Mouse (Mus musculus) ES-CJ7 (cell line): ENCODE measurements around the gene Osbpl6.

ENCODE experiments used
- DNase-seq: peaks from one replicate; pipeline ENCODE4 v3.0.0; 2011; ENCODE audit warnings: low read depth, low spot score

The Osbpl6 gene

DNA sequence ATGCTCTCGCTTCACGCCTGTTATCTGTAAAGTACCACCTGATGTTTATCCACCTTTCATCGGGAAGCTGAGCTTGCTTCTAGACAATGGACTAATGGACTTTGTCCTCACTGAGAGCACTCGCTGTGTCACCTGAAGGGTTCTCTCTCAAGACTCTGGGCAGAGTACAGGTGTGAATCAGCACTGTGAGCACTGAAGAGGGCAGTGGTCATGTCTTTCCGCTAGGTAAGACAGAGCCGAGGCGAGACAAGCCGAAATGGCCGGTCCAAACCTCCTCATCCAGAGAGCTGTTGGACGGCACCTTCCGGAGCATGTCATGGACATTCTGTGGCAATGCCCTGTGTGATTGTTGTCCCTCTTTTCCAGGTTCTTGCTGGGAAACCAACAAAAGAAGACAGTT is 92.6 kb downstream of the Osbpl6 start:
- no peak for DNase-seq

DNA sequence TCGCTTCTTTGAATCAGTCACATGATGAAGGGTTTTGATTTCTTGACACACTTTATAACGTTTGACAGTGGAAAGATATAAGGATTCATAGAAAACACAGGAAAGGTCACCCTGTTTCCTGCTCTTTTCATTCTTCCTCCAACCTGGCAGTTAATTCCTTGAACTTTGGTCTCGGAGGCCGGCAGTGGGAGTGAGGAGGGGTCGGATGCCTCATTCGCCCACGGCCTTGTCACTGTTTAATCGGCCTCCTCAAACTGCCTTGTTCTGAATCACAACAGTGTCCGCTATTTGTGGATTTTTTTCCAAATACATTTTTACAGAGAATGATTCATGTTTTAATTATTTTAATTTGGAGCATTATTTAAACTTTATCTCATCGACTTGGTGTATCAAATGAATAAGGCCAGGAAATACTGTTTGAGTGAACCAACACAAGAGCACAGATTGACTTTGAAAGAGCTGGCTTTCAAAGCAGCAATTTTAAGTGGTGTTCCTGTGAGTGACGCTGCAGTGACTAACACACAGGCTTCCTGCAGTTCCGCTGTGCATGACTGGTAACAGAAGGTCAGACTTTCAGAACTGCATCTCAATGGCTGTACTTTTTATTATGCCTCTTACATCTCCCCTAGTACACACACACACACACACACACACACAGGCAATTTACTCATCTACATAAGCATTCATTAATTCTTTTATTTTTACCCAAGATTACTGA is 98.0 kb downstream of the Osbpl6 start:
- DNase-seq = no peak

DNA sequence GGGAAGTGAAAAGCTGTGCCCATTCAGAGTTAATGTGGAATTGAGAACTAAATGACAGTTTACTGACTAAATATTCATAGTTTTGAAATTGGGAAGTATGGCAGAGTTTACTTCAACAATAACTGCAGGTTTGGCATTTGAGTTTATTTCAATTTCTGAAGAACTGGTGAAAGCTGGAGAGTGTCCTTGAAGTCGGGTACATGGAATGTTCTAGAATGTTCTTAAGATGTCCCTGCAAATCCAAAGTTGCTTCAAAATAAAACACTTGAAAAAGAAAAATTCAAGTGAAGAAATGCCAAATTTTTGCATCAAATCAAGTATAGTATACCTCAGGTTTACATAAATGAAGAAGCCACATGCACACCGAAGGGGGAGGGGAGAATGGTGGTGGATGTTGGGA is 98.7 kb downstream of the Osbpl6 start:
- no peak for DNase-seq

DNA sequence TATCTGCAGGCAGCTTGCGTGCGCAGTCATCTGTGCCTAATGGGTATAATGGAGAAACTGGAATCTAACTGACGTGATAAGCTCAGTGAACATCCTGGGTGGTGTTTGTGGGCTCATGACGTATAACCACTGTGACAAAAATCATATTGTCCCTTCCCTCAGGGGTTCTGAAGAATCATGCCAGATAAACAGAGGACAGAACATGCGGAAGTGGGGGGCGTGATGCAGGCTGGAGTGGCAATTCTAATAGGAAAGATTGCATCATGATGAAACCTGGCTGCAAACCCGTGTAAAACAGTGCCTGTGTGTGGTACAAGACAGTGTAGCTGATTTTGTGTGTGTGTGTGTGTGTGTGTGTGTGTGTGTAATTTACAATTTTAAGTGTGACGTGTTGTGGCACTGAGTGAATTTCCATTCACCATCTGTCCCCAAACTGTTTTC is 105.0 kb downstream of the Osbpl6 start:
- DNase-seq = no peak

DNA sequence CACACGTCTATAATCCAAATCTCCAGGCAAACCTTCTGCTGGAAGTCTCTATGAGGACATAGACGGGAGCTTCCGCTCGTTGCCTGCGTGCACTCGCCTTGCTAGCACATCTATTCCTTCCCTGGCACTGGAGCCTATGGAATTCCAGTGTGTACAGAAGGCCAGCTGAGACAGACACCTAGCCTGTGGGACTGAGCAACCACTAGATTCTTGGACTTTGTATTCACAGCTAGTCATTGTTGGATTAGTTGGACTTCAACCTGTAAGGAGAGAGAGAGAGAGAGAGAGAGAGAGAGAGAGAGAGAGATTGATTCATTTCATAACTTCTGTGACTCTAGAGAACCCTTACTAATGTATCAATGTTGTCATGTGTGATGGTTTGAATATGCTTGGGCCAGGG is 105.8 kb downstream of the Osbpl6 start:
- no peak for DNase-seq

DNA sequence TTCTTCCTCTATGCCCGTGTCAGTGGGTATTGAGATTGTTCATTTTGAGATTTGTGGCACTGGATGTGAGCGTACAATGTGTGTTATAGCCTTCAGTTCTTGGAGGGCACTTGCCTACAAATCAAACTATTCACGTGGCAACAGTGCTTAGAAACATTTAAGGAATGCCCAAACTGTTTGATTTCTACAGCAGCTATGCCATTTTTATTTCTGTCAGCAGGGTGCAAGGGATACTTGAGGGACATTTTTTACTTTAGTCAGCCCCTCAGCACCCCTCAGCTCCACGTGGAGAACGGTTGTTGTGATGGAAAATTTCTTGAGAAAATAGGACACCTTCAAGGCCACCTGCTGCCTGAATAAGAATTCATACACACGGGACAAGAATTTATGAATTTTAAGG is 106.6 kb downstream of the Osbpl6 start:
- no peak for DNase-seq

DNA sequence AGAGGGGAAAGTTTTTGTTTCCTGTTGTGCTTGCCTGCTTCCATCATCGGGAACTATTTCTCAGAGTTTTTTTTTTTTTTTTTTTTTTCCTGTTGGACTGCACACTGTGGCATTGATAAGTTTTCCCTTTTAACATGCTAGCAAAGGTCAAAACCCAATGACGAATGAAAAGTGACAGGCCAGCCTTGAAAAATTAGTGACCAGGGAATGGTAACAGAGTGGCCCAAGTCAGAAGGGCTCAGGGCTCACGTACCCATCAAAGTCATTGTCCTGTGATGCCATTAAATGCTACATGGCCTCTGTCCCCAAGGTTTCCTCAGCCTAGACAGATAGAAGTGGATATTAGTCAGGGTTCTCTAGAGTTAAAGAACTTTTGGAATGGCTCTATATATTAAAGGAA is 107.0 kb downstream of the Osbpl6 start:
- no peak for DNase-seq

DNA sequence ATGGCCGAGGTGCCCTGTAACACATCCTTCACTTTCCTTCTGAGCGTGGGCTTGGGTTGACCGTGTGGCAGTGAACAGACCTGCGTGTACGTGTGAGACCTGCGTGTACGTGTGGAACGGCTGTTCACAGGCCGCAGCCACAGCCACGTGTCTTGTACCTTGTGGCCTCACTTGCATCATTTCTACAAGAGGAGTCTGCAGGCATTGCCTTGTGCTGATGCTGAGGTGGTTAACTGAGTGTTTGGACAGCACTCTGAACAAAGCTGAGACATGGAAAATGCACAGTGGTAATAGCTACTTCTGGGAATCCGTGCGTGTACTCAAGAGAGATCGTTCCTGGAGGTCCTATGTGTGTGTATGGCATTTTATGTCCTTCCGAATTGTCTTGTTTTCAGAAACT is 111.2 kb downstream of the Osbpl6 start:
- no peak for DNase-seq

DNA sequence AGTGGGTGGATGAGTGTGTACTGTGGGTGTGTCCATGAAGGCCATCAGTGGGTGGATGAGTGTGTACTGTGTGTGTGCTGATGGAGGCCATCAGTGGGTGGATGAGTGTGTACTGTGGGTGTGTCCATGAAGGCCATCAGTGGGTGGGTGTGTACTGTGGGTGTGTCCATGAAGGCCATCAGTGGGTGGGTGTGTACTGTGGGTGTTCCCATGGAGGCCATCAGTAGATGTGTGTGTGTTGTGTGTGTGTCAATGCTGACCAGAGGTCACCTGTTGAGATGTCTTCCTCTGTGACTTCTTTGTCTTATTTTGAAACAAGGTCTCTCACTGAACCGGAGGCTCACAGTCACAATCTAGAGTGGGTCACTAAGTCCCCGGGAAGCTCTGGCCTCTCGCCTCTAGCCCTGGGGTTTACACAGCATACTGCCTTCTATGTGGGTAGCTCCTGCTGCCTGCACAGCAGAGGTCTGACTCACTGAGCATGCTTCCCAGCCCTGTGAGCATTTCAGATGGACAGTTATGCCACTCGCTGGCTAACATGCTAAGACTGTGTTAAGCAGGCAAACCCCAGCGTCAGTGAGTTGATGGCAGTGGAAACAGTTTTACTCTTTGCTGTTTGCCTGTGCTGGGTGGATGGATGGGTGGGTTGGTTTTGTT is 112.2 kb downstream of the Osbpl6 start:
- DNase-seq = no peak

DNA sequence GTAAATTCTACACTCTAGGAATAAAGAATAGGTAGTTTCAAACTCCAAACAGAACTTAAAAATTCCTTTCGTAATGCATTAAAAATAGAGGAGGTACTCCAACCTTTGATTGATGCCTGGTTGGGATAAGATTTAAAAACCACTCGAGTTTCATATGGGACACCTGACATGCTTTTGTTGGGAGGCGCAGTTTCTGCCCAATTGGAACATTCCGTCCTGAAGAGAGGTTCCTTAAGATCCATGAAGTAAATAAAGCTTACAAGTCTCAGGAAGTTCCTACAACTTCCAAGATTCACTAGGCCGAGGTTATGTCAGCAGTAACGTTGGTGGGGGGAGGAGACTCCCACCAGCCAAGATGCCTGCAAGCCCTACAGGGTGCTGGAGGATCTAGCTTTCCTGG is 115.3 kb downstream of the Osbpl6 start:
- no peak for DNase-seq

DNA sequence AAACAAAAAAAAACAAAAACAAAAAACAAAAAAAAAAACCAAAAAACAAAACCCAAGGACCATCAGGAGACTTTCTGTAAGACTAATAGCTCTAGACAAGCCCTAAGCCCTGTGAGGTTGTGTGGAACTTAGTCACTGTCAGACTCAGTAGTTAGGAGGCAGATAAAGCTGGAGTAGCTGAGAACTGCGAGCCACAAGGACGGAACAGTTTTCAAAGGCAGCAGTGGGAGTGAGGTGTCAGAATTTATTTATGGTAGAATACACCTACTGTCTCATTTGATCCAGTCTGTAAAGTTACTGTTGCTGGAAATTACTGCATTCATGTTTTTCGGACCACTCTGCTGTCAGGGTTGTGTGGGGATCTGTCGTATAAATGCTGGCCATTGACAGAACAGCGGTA is 118.1 kb downstream of the Osbpl6 start:
- no peak for DNase-seq

DNA sequence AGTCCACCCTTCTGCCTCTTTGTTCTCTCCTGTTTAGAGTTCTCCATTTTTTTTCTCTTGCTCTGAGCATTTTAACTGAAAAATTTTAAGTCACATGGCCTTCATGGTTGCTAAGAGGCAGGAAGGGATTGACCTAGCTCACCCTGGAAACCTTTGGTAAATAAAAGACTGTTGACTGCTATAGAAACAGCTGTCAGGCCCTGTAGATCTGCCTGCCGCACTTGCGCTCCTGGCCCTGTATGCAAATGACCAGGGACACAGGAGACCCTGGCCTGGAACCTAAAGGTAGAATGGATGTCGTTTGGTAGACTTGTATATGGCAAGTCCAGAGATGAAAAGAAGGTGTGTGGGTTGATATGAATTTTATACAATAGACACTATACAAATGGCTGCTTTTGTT is 119.3 kb downstream of the Osbpl6 start:
- DNase-seq = no peak

DNA sequence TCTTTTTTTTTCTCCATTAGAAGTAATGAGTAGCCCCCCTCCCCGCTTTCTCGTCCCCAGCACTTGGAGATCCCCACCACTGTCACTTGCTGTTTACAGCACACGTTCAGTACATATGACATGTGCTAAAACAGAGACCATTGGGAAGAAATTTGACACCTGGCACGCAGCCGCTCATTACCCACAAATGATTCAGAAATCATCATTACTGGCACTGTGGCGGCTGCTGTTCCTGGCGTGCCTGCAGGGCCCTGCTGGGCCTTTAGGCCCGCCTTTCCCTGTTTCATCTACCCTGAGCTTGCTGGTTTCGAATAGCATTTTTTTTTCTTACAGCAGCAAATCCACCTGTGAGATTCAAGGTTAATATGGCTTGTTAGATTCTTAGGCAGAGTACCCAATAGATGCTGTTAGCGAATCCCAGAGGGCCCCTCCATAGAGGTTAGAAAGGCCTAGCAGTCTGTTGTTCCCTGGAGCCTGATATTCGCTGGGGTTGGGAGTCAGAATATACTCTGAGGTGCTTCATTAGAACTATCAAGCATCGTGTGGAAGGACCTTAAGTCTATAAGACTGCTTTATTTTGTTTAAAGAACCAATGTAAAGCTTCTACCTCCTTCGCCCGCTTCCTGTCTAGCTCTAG is 126.3 kb downstream of the Osbpl6 start:
- no peak for DNase-seq

DNA sequence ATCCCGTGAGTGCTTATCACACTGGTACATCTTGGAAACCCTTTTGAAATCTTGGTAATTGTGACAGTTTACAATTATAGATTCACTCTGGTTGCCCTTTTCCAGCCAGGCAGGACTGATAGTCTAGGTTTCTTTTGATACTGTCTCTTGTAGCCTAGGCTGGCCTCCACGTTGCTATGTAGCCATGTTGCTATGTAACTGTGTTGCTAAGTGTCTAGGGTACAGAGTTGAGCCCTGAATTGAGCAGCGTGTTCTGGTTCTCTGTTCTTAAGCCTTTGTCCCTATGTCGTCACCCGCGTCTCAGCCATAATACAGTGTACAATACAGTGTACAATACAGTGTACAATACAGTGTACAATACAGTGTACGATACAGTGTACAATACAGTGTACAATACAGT is 128.6 kb downstream of the Osbpl6 start:
- no peak for DNase-seq

DNA sequence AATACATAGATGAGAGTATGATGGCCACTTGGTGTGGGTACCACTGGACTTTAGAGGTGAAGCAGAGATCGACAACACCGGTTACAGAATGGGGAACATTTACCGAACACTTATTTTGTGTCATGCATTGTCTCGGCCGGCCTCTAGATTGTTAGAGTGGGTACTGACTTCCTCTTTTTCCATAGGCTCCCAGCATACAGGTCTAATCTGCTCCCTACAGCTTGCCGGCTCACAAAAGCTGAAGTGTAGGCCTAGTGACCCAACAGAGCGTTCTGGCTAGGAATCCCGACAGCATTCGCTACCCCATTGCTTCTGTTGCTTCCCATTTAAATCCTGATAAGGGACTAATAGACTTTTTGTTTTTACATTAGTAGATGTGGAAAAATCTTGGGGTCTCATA is 135.6 kb downstream of the Osbpl6 start:
- DNase-seq = no peak

DNA sequence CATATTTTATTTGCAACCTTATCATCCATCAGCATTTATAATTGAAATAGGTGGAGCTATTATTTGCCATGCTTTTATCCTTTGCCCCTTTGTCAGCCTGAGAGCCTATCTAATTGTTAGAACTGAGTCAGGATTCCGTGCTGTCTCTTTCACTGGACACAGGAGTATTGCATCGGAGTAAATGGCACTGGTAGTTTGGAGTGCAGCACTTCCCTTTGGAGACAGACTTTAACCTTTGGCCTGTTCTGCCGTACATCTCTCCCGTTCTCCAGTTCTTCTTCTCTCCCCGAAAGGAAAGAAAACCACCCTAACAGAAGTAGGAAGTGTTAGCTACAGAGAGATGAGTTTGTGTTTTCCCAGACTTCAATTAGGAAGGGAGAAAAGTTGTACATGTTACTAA is 136.6 kb downstream of the Osbpl6 start:
- no peak for DNase-seq

DNA sequence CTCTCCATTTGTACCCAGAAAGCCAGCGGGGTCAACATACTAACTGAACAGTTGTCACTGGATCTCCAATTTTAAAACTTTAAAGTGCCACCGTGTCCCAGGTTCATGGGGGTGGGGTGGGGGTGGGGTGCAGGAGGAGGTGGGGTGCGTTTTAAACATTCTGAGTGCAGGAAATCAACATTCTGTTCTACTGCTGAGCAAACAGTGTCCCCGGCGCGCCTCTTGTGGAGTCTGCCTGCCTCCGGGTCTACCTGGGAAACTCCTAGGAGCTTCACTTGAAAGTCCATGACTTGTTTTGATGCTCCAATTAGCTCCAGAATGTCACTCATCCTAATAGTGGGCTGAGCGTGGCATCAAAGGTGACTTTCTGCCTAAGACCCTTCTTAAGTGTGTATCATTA is 139.2 kb downstream of the Osbpl6 start:
- DNase-seq = no peak

DNA sequence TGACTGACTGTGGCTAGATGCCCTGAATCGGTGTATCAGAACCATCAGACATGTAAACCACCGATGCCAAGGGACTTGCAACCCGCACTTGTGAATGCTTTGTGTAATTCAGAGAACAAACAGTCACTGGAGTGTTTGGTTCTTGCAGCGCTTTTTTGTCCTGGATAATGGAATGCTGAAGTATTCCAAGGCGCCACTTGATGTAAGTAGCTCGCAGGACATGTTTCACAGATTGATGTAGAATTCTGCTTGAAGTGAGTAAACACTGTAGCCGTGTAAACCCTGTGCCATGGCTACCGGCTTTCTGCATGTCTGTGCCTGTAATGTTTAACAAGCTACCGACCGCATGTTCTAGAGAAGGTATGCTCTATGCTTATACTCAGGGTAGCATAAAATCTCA is 141.9 kb downstream of the Osbpl6 start:
- no peak for DNase-seq

DNA sequence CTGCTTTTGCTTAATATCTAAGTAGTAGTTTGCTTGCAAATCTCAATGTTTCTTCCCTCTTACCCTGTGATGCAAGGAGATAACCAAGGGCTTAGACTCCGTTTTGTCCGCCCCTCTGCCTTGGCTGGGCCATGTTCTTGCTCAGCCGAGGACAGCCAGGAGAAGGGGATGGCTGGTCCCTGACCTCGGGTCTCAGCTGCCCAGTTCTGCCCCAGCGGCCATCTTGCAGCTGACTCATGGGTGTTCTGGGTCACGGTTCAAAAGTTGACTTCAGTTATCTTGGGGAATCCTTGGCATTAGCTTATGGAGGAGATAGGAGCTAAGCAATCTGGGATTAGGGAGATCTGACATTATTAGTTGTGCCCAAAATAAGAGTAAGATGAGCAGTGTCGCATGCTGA is 142.5 kb downstream of the Osbpl6 start:
- no peak for DNase-seq

DNA sequence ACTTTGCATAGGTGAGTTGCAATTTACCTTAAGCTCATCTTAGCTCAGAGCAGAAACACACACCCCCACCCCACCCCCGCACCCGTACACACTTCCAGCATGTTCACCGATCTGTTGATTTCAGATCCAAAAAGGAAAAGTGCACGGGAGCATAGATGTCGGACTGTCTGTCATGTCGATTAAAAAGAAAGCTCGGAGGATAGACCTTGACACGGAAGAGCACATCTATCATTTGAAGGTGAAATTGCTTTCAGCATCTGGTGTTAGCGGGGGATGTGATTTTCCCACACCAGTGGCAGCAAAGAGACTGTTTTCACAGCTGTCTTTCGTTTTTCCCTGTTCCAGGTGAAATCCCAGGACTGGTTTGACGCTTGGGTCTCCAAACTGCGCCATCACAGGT is 143.0 kb downstream of the Osbpl6 start:
- DNase-seq = no peak

DNA sequence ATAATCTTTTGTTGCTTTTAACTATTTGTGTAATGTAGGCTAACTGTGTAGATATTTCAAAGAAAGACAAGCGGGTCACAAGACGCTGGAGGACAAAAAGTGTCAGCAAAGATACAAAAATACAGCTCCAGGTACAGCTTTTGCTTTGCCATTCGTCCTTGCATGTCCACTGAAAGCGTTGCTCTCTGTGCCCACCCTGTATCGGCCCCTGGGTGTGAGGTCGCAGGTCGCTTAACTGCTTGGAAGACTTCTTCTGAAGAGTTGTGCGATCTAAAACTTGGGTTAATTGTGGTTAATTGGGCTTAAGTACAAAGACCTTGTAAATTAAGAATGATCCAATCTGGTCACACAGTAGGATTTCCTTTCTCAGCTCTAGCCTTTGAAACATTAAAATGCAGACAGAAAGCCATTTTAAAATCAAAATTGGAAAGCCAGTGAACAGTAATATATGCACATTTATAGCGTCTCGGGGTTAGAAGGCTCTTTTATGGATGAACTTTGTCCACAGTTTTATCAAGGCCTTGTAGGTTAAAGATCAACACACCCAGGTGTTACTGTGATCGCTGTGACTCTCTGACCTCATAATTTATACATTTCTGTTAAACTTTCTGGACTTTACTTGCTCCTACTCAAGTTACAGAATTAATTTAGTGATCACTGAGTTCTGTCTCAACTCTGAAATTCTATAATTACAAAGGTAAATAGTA is 149.7 kb downstream of the Osbpl6 start:
- DNase-seq = no peak

DNA sequence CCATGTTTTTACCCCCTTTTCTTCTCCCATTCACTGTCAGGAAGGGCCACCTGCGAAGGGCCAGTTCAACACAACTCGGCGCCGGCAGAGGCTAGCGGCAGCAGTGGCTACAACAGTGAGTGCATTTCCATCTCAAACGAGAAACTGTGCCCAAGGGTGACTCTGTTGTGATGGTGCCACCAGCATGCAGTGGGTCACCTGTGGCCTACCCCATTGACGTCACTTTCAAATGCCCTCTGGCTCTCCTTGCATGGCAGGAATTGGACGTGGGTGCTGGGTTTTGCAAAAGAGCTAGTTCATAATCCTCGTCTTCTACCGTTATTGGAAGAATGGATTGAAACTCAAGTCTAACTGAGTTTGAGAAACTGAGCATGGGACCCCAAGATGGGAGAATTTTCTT is 153.8 kb downstream of the Osbpl6 start:
- DNase-seq = no peak

DNA sequence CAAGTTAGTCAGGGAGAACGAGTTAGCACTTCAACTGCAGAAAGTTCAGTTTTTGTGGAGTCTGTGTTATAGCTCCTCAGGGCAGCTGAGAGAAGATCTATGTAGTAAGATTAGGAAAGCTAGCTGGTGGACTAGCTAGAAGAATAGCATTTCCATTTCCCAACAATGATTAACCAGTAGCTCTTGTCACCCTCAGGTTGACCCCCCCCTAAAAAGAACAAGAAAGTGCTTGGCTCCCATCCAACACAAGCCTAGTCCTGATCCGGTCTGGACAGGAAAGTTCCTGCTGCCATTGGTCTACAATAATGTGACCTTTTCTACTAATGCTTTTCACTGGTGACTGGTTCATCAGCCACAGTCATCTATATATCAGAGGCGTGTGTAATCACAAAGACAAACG is 157.6 kb downstream of the Osbpl6 start:
- no peak for DNase-seq
